Mouse (Mus musculus) left cerebral cortex, postnatal 10 days (tissue): ENCODE data around the gene Bpnt1. TPM values are rescaled to one million over a fixed set of nuclear protein-coding genes. Genes with fewer than 3 reads are reported as not detected.

ENCODE experiments used
- DNase-seq, 2 experiments: peaks; one replicate each; pipeline ENCODE4 v3.0.0; 2021 to 2022; ENCODE audit warnings: low spot score in 2 of 2, mixed read lengths in 1 of 2; ENCODE audit errors: extremely low spot score in 1 of 2
- intact Hi-C: fragments of 180-260 bp; cut with DNase I; formaldehyde crosslinking; loops from one replicate; pipeline ENCODE4 v1.15.1; 2025
- microRNA-seq: library from miRNA; unstranded; fragments of <30 nt; microRNA quantifications from one replicate; pipeline ENCODE4 v1.2.0, GENCODE M21; 2022
- total RNA-seq, 2 experiments: library from RNA; stranded (reverse); gene quantifications; 2 replicates each; pipeline ENCODE4 v1.2.3; 2021

Gene Bpnt1
- total RNA-seq, 2 experiments from 2014 or later, result 69.4 to 73.7 TPM

DNA sequence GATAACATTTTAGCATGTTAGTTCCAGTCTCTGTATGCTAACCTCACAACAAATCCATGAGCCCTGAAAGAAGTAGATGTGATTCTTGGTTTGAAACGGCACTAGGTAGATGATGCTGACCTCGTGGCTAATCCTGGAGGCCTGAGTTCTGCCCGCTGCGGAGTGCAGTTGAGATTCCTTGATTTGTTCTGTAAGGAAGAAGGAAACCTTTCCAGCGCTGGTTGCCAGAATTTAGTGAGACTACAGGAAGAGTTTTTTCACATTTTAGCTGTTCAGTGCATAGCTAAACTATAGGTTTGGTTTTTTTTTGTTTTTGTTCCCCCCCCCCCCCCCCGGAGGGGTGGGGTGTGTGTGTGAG, 32.2 kb downstream of the Bpnt1 start:
- no peak for DNase-seq
- intact Hi-C loops, result no loop called here

DNA sequence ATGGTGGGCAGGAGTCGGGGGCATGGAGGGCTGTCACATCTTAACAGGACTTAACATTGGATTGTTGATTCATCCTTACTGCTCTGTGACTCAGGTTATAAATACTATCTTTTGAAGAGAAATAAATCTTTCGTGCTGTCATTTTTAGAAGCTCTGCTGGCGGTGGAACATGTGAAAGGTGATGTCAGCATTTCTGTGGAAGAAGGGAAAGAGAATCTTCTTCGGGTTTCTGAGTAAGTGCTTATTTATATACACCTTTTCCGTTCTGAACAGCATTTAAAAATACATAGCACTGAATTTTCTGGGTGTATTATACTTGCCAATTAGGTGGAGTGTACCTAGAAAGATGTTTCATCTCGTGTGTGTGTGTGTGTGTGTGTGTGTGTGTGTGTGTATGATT, 35.4 kb downstream of the Bpnt1 start:
- no peak for DNase-seq
- intact Hi-C loops, result no loop called here

DNA sequence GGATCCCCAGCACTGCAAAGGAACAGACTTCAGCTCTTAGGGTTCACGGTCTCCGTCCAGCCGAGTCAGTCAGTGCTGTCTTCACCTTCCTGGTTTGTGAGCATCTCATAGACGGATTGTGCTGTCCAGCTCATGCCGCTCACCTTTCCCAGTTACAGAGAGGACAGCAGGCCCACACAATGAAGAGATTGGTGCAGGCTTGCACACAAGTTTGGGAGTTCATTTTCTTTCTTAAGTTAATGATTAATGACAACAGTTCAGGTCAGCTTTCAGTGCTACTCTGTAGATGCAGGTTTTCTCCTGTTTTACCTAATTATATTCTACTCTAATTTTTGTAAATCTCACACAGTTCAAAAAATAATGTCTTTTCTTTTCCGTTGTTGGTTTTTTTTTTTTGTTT, 38.0 kb downstream of the Bpnt1 start:
- DNase-seq, result no peak
- intact Hi-C loops, result no loop called here

DNA sequence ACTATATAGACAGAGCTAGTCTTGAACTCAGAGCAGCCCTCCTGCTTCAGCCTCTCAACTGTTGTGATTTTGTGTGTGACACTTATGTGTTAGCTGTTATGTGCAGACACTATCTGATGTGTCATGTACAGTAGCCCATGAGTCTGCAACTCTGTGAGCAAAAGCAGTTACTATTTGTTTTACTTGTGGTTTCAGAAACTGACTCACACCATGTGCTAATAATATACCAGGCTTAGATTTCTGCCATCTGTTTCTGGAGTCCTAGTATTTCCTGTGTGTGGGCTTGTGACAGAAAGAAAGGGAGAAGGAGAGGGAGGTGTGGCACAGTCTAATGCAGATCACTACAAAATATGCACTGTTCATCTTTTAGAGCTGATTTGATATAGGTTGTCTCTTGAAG, 44.4 kb downstream of the Bpnt1 start:
- intact Hi-C loops, result no loop called here
- peak in 1 of 2 experiments; percentile 22 for DNase-seq

DNA sequence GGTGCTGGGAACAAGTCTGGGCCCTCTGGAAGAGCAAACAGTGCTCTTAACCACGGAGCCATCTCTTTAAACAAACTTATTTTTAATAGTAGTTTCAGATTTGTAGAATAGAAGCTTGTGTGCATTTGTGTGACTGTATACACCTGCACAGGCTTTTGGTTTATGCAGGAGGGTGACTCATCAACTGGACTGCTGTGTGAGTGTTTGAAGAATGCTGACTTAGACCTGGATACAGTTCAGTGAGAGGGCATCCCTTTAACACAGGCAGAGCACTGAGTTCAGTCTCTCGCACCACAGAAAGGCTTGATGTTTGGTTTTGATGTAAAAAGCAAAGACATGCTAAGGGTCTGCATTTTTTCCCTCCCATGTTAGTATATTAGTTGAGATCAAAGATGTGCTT, 45.5 kb downstream of the Bpnt1 start:
- DNase-seq, result no peak
- intact Hi-C loops, result no loop called here

DNA sequence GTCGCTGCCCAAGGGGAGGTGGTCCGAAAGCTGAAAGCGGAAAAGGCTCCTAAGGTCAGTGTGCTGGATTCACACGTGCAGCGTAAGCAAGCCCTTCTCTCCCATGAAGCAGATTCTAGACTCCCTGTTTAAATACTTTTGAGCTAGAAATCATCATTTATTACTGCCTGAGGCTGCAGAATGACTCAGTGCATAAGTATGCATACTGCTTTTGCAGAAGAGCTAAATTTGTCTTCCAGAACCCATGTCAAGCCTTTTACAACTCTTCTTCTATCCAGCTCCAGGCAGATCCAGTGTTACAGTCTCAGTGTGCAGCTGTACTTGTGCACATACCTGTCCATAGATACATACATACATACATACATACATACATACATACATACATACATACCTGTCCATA, 69.7 kb downstream of the Bpnt1 start:
- no peak for DNase-seq
- intact Hi-C loops, result no loop called here

DNA sequence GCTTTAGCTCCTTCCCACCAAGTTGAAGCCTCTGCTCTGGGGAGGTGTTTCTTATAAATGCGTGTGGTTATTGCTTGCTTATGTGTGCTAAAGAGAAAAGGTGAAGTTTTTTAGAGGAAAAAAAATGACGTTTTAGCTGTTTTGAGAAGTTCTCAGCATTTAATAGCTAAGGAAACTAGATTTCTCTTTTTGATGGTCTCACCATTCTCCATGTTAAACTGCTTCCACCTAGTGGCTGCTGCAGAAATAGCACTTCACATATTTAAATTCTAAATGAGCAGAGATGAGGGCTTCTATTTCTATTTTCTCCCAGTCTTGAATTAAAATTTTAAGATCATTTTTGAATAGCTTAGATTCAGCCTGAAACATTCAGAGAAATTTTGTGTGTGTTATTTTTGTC, 72.1 kb downstream of the Bpnt1 start:
- intact Hi-C loops, result no loop called here
- DNase-seq, result peak in 1 of 2 experiments; percentile 15

DNA sequence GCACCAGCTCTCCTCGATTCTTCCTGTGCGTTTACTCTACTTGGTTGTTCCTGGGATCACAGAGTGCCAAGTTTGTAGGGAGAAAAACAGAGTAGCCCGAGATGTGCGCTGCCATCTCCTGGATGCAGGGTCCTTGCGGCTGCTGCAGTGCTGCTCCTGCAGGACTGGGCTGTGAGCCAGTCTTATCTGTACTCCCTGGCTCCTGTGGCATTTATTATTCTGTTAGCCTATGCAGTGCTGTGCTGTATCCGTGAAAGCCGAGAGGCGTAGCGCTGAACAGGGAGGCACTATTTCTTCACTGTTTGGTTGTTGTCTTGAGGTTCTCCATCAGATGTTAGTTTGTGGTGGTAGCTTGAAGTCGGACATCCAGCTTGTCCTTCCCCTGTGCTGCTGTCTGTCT, 74.0 kb downstream of the Bpnt1 start:
- intact Hi-C loops, result no loop called here
- no peak for DNase-seq

Small RNA genes within 50 kb of the gene (microRNA-seq; reads per million reads assigned to microRNA genes)
- not detected for gene Mir194-1
- not detected for gene Mir215

Other genes with a start within 250 kb of the Bpnt1 start
- gene Rab3gap2, start 128.0 kb upstream of the Bpnt1 start, total RNA-seq, result 10 to 100 TPM; 61.3 to 63.3 TPM
- gene Iars2, start 2.8 kb upstream of the Bpnt1 start, total RNA-seq, result 10 to 100 TPM; 29.6 to 30.2 TPM
- 10 to 100 TPM; 92.5 to 98.2 TPM for gene Eprs, start 30.9 kb downstream of the Bpnt1 start, total RNA-seq
- 10 to 100 TPM; 13.5 to 16.0 TPM for gene Slc30a10, start 122.7 kb downstream of the Bpnt1 start, total RNA-seq